Mouse (Mus musculus): ENCODE data around the gene Nup93. TPM values are rescaled to one million over a fixed set of nuclear protein-coding genes. Genes with fewer than 3 reads are reported as not detected.

The Nup93 gene
- 4.5 and 5.2 TPM in 2 replicates for polyA plus RNA-seq (2012)

GRCm38 (mm10) chr8:94214252-94215173, at the start of gene Nup93:
Gene Nup93 (plus strand): TSS chr8:94214564.

GRCm38 (mm10) chr8:94172075-94172808, 42.1 kb upstream of the Nup93 start, which contains the start of gene Mt2:
Gene Mt2 (plus strand): TSS chr8:94172664.

GRCm38 (mm10) chr8:94178857-94179712, 35.3 kb upstream of the Nup93 start, which contains the start of gene Mt1:
Gene Mt1 (plus strand): TSS chr8:94179082.

GRCm38 (mm10) chr8:94328932-94329728, 114.8 kb downstream of the Nup93 start, which contains the start of gene Slc12a3:
Gene Slc12a3 (plus strand): TSS chr8:94329201.

Other genes with a start within 250 kb of the Nup93 start
- 32.7 and 42.6 TPM in 2 replicates for gene Amfr, start 201.7 kb upstream of the Nup93 start, polyA plus RNA-seq (2012)
- 356 and 405 TPM in 2 replicates for gene Nudt21, start 177.5 kb upstream of the Nup93 start, polyA plus RNA-seq (2012)
- gene Ogfod1, start 177.4 kb upstream of the Nup93 start, polyA plus RNA-seq (2012) = 8.3 and 8.5 TPM in 2 replicates
- gene Bbs2, start 115.6 kb upstream of the Nup93 start, polyA plus RNA-seq (2012) = 1.6 and 2.4 TPM in 2 replicates
- not detected in 2 replicates for gene Mt4, start 77.4 kb upstream of the Nup93 start, polyA plus RNA-seq (2012)
- not detected in 2 replicates for gene Mt3, start 62.0 kb upstream of the Nup93 start, polyA plus RNA-seq (2012)
- gene Mt2, start 41.9 kb upstream of the Nup93 start, polyA plus RNA-seq (2012) = 202 and 221 TPM in 2 replicates
- gene Mt1, start 35.5 kb upstream of the Nup93 start, polyA plus RNA-seq (2012) = 194 and 264 TPM in 2 replicates
- gene Slc12a3, start 114.6 kb downstream of the Nup93 start, polyA plus RNA-seq (2012) = 0.08 and 0.27 TPM in 2 replicates
- 169 TPM in 2 replicates for gene Herpud1, start 171.9 kb downstream of the Nup93 start, polyA plus RNA-seq (2012)
- gene Nlrc5, start 219.8 kb downstream of the Nup93 start, polyA plus RNA-seq (2012) = 29.1 and 29.8 TPM in 2 replicates

All from megakaryocyte-erythroid progenitor cell, adult 5 weeks (primary cell).